Mouse (Mus musculus): ENCODE measurements around the gene Gzmk.
A peak's percentile ranks its signal among the peaks of the same experiment; 100 is the strongest.
"Not testable (repeated sequence)": the region's sequence is repeated elsewhere in the genome, so short reads cannot be mapped to it uniquely, and the experiment has no call there.

Gzmk gene

DNA sequence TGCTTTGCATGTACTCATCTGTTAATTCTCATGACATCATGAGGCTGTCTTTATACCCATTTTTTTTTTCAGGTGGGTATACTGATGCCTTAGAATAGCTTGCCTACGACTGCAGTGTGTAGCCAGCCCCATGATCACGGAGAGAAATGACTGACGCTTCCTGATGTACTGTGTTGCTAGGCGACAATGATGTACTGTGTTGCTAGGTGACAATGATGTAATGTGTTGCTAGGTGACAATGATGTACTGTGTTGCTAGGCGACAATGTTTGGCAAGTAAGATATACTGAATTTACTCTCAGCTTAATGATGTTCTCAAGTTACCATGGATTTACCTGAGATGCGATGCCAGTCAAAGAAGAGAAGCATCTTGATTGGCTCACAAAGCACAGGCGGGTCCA, at the start of gene Gzmk:
TSS of gene Gzmk (minus strand) at position 98 of the 400 bp plus-strand sequence.
- DNase-seq (ENCODE audit: low spot score in 2 of 2) = no peak

- no peak for DNase-seq (ENCODE audit: low spot score in 2 of 2)
Measured at GRCm38 (mm10) chr13:113271189-113271588, 45.5 kb upstream of the Gzmk start.

DNA sequence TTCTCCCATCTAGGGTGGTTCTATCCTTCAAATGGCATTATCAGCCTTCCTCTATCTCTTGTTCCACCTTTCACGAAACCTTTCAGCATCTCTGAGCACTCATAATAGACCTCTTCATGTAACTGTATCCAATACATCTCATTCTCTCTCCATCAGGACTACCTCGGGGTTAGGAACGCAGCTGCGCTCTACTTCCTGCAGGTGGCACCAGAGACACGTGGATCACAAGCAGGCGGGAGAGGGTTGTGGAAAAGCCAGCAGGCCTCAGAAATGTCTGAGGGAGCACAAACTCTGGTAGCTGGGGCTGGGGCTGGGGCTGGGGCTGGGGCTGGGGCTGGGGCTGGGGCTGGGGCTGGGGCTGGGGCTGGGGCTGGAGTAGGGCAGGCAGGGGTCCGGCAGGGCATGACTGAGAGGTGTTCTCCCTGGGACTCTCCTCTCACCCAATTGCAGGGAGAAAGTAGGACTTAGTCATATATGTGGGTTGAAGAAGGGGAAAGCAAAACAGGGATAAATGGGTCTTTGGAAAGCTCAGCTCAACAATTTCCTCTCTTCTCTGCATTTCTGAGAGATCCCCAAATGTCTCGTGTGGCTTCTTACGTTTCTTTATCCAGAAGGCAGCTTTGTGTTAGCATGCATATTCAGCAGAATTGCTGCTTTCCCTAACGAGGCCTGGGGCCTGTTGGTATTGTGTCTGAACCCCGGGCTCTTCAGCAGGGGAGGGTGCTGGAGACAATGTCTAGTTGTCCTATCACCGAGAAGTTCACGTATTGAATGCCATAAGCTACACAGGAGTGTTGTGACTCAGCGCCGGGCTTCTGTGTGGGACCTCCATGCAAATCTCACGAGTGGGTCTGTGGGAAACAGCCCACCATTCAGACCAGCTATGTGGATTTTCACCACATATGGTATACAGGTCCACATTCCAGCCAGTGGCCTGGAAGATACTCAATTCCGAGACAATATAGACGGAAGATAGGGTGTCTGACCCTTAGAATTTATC, 44.4 kb upstream of the Gzmk start:
- DNase-seq (ENCODE audit: low spot score in 2 of 2) = peak; percentile 67 to 69

- DNase-seq (ENCODE audit: low spot score in 2 of 2) = no peak
Measured at GRCm38 (mm10) chr13:113267204-113267603, 41.5 kb upstream of the Gzmk start.

GRCm38 (mm10) chr13:113266495-113266951, 40.8 kb upstream of the Gzmk start:
- DNase-seq (ENCODE audit: low spot score in 2 of 2) = peak; percentile 40 to 61

GRCm38 (mm10) chr13:113265257-113265656, 39.5 kb upstream of the Gzmk start:
- DNase-seq (ENCODE audit: low spot score in 2 of 2) = peak in 1 of 2 experiments; percentile 41

- no peak for DNase-seq (ENCODE audit: low spot score in 2 of 2)
Measured at GRCm38 (mm10) chr13:113262822-113263221, 37.1 kb upstream of the Gzmk start.

DNA sequence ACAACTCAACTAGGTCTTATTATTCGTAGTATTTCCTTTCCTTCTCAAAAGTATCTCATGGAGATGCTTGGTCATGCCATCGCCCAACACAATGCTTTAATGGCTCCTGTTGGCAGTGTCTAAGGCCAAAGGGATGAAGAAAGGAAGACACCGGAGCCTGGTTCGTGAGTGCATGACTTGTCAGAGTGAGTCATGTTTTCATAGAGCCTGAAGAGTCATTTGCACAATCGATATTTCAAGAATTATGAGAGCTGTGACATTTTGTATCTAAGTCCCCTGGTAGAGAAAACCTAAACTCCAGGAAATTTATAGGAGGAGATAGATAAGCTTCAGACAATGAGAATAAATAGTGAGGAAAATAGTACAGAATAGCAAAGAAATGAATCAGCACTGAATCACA, 33.5 kb upstream of the Gzmk start:
- DNase-seq (ENCODE audit: low spot score in 2 of 2) = no peak

GRCm38 (mm10) chr13:113257190-113257589, 31.5 kb upstream of the Gzmk start:
- DNase-seq (ENCODE audit: low spot score in 2 of 2) = no peak

GRCm38 (mm10) chr13:113256766-113257165, 31.1 kb upstream of the Gzmk start:
- DNase-seq (ENCODE audit: low spot score in 2 of 2) = no peak

DNA sequence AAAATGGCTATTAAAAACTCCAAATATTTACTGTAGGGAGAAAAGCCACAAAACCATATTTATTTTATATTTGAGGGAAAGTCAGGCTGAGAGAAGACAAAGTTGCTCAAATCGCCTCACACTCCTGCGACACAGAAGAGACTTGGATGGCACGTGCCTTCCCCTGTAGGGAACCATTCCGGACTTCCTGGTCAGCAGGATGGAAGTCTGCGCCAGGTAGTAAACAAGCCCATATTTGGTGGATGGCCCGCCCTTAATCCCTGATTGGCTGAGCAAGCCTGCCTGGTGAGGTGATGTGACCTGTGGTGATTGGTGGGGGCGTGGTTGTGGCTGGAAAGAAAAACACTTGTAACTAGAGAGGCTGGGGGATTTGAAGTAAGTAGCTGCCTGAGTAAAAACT, 26.9 kb upstream of the Gzmk start:
- not testable (repeated sequence) for DNase-seq (ENCODE audit: low spot score in 2 of 2)

DNA sequence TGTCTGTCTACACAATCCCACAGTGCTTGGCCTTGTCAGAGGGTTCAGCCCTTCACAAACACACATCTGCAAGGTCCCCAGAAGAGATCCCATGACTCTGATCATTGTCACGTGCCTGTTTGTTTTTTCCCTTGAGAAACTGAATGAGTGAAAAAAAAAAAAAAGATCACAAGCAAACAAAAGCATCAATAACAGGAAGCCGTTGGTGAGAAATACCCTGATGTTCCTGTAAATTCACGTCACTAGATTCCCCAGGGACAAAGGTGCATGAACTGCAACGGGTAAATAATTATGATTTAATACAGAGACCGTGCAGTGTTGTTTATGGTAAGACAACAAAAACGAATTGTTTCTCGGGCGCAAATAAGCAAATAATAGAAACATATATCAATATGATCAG, 19.3 kb upstream of the Gzmk start:
- no peak for DNase-seq (ENCODE audit: low spot score in 2 of 2)

GRCm38 (mm10) chr13:113242129-113242528, 16.4 kb upstream of the Gzmk start:
- DNase-seq (ENCODE audit: low spot score in 2 of 2) = no peak

DNA sequence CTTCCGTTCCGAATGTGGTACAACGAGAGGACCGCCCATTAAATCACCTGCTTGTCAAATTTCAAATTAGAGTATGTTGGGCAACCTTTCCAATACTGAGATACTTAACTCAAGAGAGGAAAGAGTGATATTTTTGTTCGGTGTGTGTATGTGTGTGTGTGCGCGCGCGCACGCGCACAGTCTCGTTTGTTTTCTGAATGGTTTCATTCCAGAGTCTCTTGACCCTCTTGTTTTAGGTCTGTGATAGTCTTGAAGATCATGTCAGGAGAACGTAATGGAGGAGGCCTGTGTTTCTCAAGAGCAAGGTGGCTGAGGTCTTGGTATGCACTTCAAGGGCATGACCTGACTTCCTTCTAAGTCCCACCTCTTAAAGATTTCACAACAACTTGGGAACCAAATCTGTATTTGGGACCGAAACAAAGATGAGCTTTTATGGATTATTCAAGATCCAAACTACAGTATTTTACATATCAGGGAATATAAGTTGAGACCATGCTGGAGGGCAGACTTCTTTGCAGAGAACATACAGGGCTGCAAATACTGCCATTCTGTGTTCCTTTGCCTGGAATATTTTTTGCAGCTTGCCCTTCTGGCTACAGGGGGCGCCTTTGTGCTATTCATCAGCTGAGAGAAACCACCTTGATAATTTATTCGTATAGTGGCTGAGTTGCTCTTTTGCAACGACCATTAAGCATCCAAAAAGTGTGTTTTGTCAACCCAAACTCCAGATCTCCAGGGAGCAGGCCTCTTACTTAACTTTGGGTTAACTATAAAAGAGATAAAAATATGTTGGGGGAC, 2.2 kb upstream of the Gzmk start:
- no peak for DNase-seq (ENCODE audit: low spot score in 2 of 2)

DNA sequence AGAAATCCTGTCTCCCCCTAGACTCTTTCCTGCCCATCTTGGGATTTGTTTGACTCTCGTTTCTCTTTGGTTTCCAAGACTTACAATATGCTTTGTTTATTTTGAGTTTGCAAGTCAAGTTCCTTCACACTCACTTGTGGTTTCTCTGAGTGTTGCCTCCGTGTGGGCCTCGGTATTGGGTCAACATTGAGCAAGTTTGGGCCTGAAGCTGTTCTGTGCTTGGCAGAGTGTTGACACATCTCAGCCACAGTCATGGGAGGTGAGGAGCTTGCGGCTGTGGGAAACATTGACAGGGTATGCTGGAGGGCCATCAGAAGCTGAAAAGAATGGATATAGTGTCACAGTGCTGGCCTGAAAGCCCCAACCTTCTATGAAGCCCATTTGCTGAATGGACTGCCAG, 1.4 kb upstream of the Gzmk start:
- DNase-seq (ENCODE audit: low spot score in 2 of 2) = peak in 1 of 2 experiments; percentile 25

GRCm38 (mm10) chr13:113224105-113224504, 1.6 kb downstream of the Gzmk start:
- no peak for DNase-seq (ENCODE audit: low spot score in 2 of 2)

- DNase-seq (ENCODE audit: low spot score in 2 of 2) = no peak
Measured at GRCm38 (mm10) chr13:113221851-113222250, 3.9 kb downstream of the Gzmk start.

DNA sequence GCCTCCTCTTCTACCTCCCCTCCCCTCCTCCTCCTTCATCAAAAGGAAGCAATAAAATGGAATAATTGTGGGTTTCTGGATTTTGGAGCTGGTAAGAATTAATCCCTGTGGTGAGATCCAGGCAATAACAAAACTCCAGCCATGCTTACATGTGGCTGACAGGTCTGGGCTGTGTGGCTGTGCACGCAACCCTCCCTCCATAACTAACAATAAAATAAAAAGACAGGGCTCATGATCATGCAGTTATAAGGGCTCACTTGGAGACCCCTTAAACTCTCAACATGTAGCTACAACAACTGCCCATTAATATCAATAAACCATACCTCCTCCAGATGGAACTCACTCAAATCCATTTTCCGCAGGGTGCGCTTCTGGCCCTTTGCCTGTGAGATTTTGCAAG, 11.8 kb downstream of the Gzmk start:
- no peak for DNase-seq (ENCODE audit: low spot score in 2 of 2)

- DNase-seq (ENCODE audit: low spot score in 2 of 2) = no peak
Measured at GRCm38 (mm10) chr13:113212401-113212800, 13.3 kb downstream of the Gzmk start.

DNA sequence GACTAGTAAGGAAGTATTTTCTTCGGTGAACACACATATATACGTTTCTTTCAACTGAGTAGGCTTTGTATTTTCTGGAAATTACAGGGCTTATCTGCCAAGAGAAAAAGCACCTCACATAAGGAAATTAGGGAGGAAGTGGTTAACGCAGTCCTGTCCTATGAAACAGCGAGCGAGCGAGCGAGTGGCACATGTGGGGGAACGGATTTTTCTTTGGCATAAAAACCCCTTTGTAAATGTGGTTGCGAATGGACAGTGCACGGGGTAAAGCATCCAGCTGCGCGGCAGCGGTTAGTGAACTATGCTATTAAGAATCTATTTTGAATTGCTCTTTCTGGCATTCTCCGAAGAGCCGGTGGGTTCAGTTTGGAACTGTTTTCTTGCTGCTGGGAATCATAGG, 14.4 kb downstream of the Gzmk start:
- DNase-seq (ENCODE audit: low spot score in 2 of 2) = no peak

GRCm38 (mm10) chr13:113209624-113210023, 16.1 kb downstream of the Gzmk start, which contains the start of gene Esm1:
Gene Esm1, plus strand, starts transcription at chr13:113209659.
- DNase-seq (ENCODE audit: low spot score in 2 of 2) = no peak

GRCm38 (mm10) chr13:113205346-113205745, 20.4 kb downstream of the Gzmk start:
- no peak for DNase-seq (ENCODE audit: low spot score in 2 of 2)
